Mouse (Mus musculus): Measurements from ENCODE around the gene Rbm41. TPM values are rescaled to one million over a fixed set of nuclear protein-coding genes. Genes with fewer than 3 reads are reported as not detected.

Gene Rbm41
- 1 to 10 TPM; 7.9 to 8.3 TPM for total RNA-seq (2021)
- long read RNA-seq, experiment 1 = 0 reads
- long read RNA-seq, experiment 2 = 0 reads

DNA sequence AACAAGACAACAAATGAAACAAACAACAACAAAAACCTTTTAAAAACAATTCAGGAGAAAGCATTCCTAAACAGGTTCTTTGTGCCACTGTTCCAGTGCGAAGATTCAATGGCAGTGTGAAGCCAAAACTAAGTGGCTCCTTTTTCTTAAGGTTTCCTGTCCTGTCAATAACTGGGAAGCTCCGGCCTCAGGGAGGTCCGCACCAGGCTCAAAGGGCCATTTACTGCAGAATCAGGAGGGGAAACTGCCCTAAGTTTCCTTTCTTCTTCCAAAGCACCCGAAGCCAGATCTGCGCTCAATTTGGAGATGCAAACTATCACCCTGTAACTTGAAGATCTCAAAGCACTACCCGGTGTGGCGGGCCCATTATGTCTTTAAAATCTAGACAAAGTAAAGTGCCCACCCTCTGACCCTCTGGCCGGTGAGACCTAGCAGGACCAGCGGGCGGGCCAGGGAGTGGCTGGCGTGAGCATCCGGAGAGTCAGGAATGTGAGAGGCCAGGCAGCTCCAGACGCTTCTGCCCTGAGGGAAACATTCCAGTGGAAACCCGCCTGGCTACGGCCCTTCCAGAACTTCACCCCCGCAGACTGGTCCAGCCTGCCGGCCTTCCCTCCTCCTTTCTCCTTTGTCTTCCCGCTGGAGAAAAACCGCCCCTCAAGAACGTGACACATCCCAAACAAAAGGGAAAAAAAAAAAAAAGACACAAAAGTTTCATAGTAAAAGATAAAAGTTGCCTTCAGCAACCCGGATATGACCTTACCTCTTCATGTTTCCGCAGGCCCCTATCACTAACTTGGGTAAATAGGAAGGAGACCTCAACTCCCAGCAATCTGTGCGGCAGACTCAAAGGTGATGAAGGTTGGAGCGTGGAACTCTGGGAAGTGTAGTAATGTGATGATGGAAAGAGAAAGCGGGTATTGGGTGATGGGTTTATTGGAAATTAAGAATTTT lies at the start of gene Rbm41:
TSS of gene Rbm41 (minus strand) at position 856 of the 951 bp plus-strand sequence.
- DNase-seq (ENCODE audit: low spot score in 2 of 2) = peak in 1 of 2 experiments; percentile 21

DNA sequence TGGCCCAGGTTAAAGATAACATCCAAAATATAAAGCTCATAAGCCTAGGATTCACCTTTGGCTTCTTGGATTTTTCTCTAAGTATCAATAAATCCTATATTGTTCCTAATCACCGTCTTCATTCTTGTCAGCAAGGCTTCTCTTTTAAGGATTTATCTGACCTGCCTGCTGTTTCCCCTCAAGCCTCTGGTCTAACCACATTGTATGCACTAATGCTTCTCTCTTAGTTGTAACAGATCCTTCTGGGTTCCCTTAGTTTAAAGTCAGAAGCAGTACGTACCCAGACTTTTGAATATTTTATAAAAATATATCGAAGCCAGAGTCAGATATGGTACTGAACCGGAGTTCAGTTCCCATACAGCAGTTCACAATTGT lies 283 bp upstream of the Rbm41 start:
- no peak for DNase-seq (ENCODE audit: low spot score in 2 of 2)

DNA sequence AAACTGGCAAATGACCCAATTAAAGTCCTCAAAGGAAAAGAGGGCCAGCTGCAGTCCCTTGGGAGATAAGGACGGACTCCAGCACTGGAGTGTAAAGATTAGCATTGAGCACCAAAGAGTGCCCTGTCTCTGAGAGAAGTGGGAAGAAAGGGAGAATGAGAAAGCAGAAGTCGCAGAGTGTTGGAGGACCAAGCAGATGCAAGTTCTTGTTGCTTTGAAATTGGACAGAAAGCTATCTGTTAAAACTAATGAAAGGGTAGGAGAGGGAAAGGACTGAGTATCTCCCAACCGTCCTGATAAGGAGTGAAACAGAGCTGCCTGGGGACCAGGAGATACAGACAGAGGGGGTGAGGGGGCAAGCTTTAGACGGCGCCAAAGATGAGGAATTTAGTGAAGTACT lies 16.3 kb downstream of the Rbm41 start:
- DNase-seq (ENCODE audit: low spot score in 2 of 2) = no peak

DNA sequence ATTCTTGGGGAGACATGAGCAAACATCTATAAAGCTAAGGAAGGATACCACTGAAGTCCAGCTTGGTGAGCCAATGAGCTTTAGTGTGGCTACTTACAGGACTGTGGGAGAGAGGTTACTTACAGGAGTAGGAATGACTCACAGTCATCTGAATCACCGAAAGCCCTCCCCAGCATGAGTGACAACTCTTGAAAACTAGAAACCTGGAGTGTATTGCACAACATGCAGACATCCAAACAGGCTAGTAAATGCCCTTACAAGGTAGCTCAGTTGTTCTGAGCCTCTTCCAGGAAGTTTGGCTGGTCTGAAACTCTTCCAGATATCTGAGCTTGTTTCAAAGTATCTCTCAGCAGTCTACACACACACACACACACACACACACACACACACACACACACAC lies 64.9 kb downstream of the Rbm41 start:
- DNase-seq (ENCODE audit: low spot score in 2 of 2) = no peak

DNA sequence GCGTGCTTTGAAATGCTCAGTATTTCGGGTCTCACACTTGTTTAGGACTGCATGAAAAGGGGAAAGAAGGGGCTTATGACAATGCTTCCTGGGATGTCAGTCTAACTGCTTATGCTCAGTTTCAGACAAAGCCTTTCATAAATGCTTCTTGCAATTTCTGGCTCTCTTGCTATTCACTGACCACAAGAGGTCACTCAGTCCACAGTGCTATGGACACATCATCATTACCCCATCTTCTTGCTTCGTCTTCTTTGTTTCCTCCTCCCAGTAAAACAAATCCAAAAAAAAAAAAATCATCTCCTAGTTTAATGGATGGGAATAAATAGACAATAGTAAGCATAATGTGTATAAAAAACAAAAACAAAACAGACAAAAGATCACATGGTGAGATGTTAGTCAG lies 65.9 kb downstream of the Rbm41 start:
- DNase-seq (ENCODE audit: low spot score in 2 of 2) = no peak

DNA sequence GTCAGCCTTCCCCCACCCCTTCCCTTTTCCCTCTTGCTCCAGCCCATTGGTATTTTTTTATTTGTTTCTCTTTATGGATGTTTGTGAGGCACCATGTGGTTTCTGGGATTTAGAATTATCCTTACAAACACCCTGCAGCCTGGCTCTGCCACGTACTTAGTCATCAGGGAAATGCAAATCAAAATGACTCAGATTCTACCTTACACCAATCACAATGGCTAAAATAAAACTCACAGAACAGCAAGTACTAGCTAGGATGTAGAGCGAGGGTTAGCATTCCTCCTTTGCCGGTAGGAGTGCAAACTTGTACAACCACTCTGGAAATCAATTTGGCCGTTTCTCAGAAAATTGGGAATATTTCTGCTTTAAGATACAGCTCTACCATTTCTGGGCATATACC lies 77.8 kb downstream of the Rbm41 start:
- no peak for DNase-seq (ENCODE audit: low spot score in 2 of 2)

DNA sequence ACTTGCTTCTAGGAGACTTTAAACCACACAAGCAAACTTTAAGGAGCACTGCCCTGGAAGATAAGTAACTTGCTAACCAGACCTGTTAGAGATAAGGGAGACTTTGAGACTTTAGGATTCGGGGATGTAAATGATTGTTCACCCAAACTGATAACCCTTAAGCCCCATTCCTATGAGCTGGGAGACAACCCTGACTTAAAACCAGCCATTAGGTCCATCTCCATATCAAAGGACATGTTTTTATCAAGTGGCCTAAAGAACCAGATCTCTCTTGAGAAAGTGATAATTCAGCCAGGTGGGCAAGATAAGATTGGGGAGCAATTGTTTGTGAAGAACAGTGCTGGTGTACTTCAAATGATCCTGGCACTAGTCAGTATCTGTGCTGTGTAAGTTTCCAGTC lies 107.0 kb downstream of the Rbm41 start:
- DNase-seq (ENCODE audit: low spot score in 2 of 2) = no peak

DNA sequence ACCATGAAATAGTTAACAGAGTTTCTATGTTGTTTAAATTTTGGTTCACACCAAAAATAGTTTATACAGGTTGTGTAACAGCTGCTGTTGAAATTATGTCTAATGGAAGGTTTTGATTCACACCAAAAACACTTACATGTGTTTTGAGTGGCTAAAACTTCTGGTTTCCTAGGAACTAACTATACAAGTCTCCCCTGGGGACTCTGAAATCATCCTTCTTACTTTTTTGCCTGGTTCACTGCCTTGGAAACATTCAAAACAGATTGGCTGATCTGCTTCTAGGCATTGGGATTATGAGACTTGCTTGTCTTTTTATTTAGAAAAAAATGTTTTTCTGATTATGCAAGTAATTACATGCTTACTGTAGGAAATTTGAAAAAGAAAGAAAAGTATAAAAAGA lies 115.2 kb downstream of the Rbm41 start:
- no peak for DNase-seq (ENCODE audit: low spot score in 2 of 2)

DNA sequence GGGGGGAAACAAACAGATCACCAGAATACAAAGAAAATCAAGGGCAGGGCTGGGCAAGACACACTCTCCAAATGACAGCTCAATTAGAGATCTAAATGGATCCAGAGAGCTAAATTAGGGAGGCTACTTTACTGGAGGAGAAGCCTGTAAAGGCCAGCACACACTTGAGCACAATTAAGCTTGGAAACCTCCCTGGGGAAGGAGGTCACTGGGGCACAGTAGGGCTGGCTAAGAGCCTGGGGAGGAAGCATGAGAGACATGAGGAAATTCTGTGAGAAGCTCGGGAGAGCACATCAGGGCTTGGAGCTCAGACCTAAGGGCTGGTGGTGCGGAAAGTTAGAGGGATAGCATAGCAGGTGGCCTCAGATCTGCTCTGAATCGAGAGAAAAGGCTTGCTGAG lies 120.5 kb downstream of the Rbm41 start:
- no peak for DNase-seq (ENCODE audit: low spot score in 2 of 2)

DNA sequence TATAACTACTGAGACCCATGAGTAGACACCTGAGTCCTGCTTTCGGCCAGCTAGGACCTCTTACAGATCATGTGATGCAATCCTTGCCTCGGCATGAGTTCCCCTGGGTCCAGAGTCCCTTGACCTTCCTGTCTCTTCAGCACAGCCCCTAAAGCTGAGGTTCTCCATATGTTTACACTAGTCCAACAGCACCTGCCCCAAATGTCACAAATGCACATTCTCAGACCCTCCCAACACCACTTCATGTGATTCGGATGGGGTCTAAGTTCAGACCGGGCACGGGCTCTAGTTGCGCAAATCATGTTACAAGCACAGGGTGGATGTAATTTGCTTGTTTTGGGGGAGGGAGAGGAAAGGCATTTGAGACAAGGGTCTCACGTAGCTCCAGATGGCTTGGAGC lies 121.3 kb downstream of the Rbm41 start:
- DNase-seq (ENCODE audit: low spot score in 2 of 2) = no peak

DNA sequence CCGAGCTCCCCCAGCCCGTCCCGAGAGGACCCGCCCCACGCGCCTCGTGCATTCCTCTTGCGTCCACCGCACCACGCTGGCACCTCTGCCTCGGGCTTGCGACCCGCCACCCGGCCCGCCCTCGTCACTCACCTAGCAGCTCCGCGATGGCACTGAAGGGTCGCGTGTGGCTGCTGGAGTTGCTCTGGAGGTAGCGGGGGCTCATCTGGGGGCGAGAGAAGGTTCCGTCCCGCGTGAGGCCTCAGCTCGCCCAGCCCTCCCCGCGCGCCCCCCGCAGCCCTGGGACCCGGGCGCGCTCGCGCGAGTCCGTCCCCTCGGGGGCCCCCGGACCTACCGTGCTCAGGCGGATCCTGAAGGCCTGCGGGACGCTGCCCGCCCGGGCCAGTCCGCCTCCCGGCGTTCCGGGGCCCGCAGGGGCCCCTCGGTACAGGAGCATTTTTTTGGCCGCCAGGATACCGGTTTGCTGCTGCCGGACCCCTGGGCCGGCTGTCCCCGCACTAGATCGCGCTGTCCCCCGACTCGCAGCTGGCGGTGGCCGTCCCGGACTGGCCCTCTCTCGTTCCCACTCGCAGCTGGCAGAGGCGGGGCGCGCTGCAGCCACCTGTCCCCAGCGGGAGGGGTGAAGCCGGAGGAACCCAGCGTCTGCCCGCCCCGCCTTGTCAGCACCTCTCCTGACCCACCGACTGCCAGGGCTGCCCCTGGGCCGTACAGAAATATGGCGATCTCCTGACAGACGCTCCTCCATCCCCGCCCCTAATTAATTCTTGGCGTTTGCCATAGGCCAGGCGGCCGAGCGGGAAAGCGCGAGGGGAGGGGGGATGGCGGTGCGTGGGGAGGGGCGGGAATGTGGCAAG lies 127.2 kb downstream of the Rbm41 start, which contains the start of gene Morc4:
TSS of gene Morc4 (minus strand) at position 740 of the 854 bp plus-strand sequence.
- peak; percentile 40 to 53 for DNase-seq (ENCODE audit: low spot score in 2 of 2)

DNA sequence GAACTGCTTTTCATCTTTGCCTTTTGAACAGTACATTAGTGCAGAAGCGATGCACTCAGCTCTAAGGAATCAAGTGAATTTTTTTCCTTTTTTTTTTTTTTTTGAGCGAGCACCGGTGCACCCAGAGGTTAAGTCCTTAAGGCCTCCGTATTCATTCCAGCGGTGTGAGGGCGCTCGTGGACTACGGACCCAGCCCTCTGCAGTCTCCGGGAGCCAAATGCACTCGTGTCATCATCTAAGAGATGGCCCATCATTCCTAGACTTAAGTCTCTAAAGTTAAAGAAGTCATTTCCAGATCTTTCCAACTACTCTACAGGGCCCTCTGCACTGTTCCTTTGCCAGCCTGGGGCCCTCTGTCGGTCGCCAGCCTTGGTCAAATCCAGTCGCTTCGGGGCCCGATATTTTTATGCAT lies 128.1 kb downstream of the Rbm41 start:
- peak in 1 of 2 experiments; percentile 40 for DNase-seq (ENCODE audit: low spot score in 2 of 2)

DNA sequence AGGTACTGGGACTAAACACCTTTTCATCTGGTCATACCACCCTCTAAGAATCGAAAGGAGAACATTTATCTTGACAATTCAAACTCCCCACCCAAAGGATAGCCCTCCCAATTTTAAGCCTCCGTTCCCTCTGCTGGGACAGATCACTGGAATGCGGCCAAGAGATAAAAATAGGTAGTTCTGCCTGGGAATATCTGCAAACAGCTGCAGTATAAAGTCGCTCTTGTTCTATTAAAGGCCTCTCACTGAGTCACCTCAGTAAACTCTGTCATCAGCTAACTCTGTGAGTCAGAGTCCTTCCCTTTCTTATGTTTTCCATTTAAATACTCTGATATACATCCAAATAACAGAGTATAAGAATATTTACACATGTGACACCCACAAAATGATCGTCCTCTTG lies 139.0 kb downstream of the Rbm41 start:
- DNase-seq (ENCODE audit: low spot score in 2 of 2) = no peak

DNA sequence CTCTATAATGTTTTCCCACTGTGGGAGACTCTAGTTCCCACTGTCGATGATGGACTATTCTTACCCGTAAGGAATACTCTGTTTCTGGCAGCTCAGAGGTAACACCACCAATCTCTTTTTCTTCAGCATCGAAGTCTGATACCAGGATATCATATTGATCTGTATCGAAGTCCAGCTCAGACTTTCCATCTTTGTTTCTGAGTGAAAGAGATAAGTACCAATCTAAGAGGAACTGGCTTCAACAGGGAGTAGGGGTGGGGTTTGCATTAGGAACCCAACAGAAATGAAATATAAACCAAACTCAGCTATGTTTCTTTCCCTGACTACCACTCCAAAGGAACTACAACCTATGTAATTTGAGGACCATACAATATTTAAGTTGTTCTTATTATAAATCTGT lies 143.6 kb downstream of the Rbm41 start:
- DNase-seq (ENCODE audit: low spot score in 2 of 2) = no peak

DNA sequence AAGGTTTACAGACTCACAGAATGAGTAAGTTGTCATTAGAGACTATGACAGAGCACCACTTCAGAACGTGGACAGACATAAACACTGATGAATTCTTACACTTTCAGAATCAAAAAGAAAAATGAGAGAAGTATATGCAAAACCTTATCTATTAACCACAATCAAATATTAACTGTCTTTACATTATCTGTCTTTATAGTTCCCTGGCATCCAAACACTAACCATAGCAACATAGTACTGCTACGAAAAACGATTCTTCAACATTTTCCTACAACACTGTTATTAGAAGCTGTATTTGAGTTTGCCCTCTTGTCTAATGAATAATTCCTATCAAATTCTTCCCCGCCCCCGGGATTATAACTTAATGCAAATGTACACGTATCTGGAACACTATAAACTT lies 157.3 kb downstream of the Rbm41 start:
- no peak for DNase-seq (ENCODE audit: low spot score in 2 of 2)

Other genes with a start within 250 kb of the Rbm41 start
- 1 to 10 TPM; 2.8 to 3.7 TPM for gene Ripply1, start 216.2 kb downstream of the Rbm41 start, total RNA-seq (2021)
- 1 to 10 TPM; 2.5 to 2.8 TPM for gene Cldn2, start 197.8 kb downstream of the Rbm41 start, total RNA-seq (2021)
- 10 to 100 TPM; 35.4 to 35.6 TPM for gene Morc4, start 126.9 kb downstream of the Rbm41 start, total RNA-seq (2021)
- under 1 TPM; 0.18 to 0.71 TPM for gene Nup62cl, start 64.1 kb upstream of the Rbm41 start, total RNA-seq (2021)
- gene Pih1h3b, start 64.3 kb upstream of the Rbm41 start, total RNA-seq (2021) = not detected